Mouse (Mus musculus): ENCODE results near the gene Lca5.

The Lca5 gene

GRCm38 (mm10) chr9:83386264-83386855, 54.6 kb downstream of the Lca5 start:
- DNase-seq = no peak

GRCm38 (mm10) chr9:83385301-83385700, 55.6 kb downstream of the Lca5 start:
- no peak for DNase-seq

GRCm38 (mm10) chr9:83383235-83383634, 57.7 kb downstream of the Lca5 start:
- no peak for DNase-seq

- no peak for DNase-seq
These were observed 58.2 kb downstream of the Lca5 start for GRCm38 (mm10) chr9:83382775-83383174.

GRCm38 (mm10) chr9:83381317-83381716, 59.6 kb downstream of the Lca5 start:
- no peak for DNase-seq

- DNase-seq = no peak
These were observed 61.3 kb downstream of the Lca5 start for GRCm38 (mm10) chr9:83379661-83380060.

GRCm38 (mm10) chr9:83377132-83377531, 63.8 kb downstream of the Lca5 start:
- no peak for DNase-seq

GRCm38 (mm10) chr9:83375522-83376176, 65.3 kb downstream of the Lca5 start:
- no peak for DNase-seq

GRCm38 (mm10) chr9:83370907-83371306, 70.0 kb downstream of the Lca5 start:
- no peak for DNase-seq

- DNase-seq = no peak
These were observed 72.7 kb downstream of the Lca5 start for GRCm38 (mm10) chr9:83368234-83368633.

GRCm38 (mm10) chr9:83355802-83356201, 85.1 kb downstream of the Lca5 start:
- no peak for DNase-seq

- no peak for DNase-seq
These were observed 87.6 kb downstream of the Lca5 start for GRCm38 (mm10) chr9:83353316-83353715.

- DNase-seq = no peak
These were observed 89.8 kb downstream of the Lca5 start for GRCm38 (mm10) chr9:83351171-83351570.

GRCm38 (mm10) chr9:83350613-83351012, 90.3 kb downstream of the Lca5 start:
- peak; percentile 28 for DNase-seq

- DNase-seq = no peak
These were observed 91.0 kb downstream of the Lca5 start for GRCm38 (mm10) chr9:83349905-83350304.

GRCm38 (mm10) chr9:83349504-83349903, 91.4 kb downstream of the Lca5 start:
- peak; percentile 31 for DNase-seq

GRCm38 (mm10) chr9:83347521-83347920, 93.4 kb downstream of the Lca5 start:
- no peak for DNase-seq

GRCm38 (mm10) chr9:83342491-83343370, 98.2 kb downstream of the Lca5 start:
- no peak for DNase-seq
